Mouse (Mus musculus): ENCODE data around the gene Bpifa6. TPM values are rescaled to one million over a fixed set of nuclear protein-coding genes. Genes with fewer than 3 reads are reported as not detected.
"Not testable (repeated sequence)": the region's sequence is repeated elsewhere in the genome, so short reads cannot be mapped to it uniquely, and the experiment has no call there.

Gene Bpifa6
- total and polyA plus RNA-seq, 3 experiments, result not detected

- DNase-seq (ENCODE audit: low read depth, low spot score), result no peak
- no peak within 1 kb of the TSS for H3K27ac ChIP-seq (ENCODE audit: control insufficient read depth, low read depth, low read length)
- H3K27me3 ChIP-seq (ENCODE audit: control insufficient read depth in 1 of 2, insufficient read depth in 2 of 2, low read length in 2 of 2), result no peaks in the 10 kb centered on the region
- no peaks in the 10 kb centered on the region for H3K4me1 ChIP-seq (ENCODE audit: control insufficient read depth in 1 of 2, insufficient read depth in 2 of 2, low read length in 2 of 2)
- H3K9me3 ChIP-seq (replicated peaks; ENCODE audit: insufficient read depth, low read length), result no peaks in the 10 kb centered on the region
- H3K4me3 ChIP-seq (ENCODE audit: control insufficient read depth in 1 of 2, insufficient read depth in 1 of 2, low read depth in 2 of 2, low read length in 2 of 2), result no peak within 1 kb of the TSS
- H3K36me3 ChIP-seq (ENCODE audit: control insufficient read depth in 1 of 2, insufficient read depth in 2 of 2, low read length in 2 of 2), result no peaks in the 10 kb centered on the region
- H3K79me2 ChIP-seq (ENCODE audit: control insufficient read depth, insufficient read depth, low read length, poor library complexity), result no peaks in the 10 kb centered on the region
- TF ChIP-seq POLR2AphosphoS5 (IDR thresholded peaks at IDR 0.05; ENCODE audit: borderline replicate concordance, low read depth, low read length) (no peak), POLR2AphosphoS2 (IDR thresholded peaks at IDR 0.05; ENCODE audit: low read length) (no peak), RCOR1 (IDR thresholded peaks at IDR 0.05; ENCODE audit: low read depth, low read length) (no peak), BHLHE40 (IDR thresholded peaks at IDR 0.05; ENCODE audit: borderline replicate concordance, low read depth, low read length) (no peak), TAL1 (IDR thresholded peaks at IDR 0.05; ENCODE audit: low read length) (no peak), ZNF384 (IDR thresholded peaks at IDR 0.05; ENCODE audit: low read depth, low read length) (no peak), SIN3A (IDR thresholded peaks at IDR 0.05; ENCODE audit: low read length) (no peak), MAX (IDR thresholded peaks at IDR 0.05; ENCODE audit: low read length) (no peak), POLR2A (IDR thresholded peaks at IDR 0.05; ENCODE audit: control insufficient read depth in 1 of 2, insufficient read depth in 1 of 2, low read depth in 1 of 2, low read length in 2 of 2, poor library complexity in 1 of 2) (no peak)
- H3K9ac ChIP-seq (ENCODE audit: control insufficient read depth, low read depth, low read length, poor library complexity, severe bottlenecking), result no peak within 1 kb of the TSS
These were observed 33.2 kb downstream of the Bpifa6 start, which contains the start of gene Bpifa2 for GRCm38 (mm10) chr2:154007965-154008364. Gene Bpifa2, plus strand, starts transcription at chr2:154008265.

- DNase-seq (ENCODE audit: low read depth, low spot score), result no peak
- no peaks in the 10 kb centered on the region for H3K4me1 ChIP-seq (ENCODE audit: control insufficient read depth in 1 of 2, insufficient read depth in 2 of 2, low read length in 2 of 2)
- H3K27me3 ChIP-seq (ENCODE audit: control insufficient read depth in 1 of 2, insufficient read depth in 2 of 2, low read length in 2 of 2), result no peaks in the 10 kb centered on the region
- no peak overlapping the region for H3K9ac ChIP-seq (ENCODE audit: control insufficient read depth, low read depth, low read length, poor library complexity, severe bottlenecking)
- no peaks in the 10 kb centered on the region for H3K9me3 ChIP-seq (replicated peaks; ENCODE audit: insufficient read depth, low read length)
- H3K36me3 ChIP-seq (ENCODE audit: control insufficient read depth in 1 of 2, insufficient read depth in 2 of 2, low read length in 2 of 2), result no peaks in the 10 kb centered on the region
- no peaks in the 10 kb centered on the region for H3K79me2 ChIP-seq (ENCODE audit: control insufficient read depth, insufficient read depth, low read length, poor library complexity)
- no peak overlapping the region for H3K27ac ChIP-seq (ENCODE audit: control insufficient read depth, low read depth, low read length)
- no peak for TF ChIP-seq GABPA (IDR thresholded peaks at IDR 0.05; ENCODE audit: low read depth, low read length)
- no peak for TF ChIP-seq MEF2A (IDR thresholded peaks at IDR 0.05; ENCODE audit: extremely low read depth, insufficient replicate concordance, low read depth, low read length, poor library complexity, severe bottlenecking)
- no peak overlapping the region for H3K4me3 ChIP-seq (ENCODE audit: control insufficient read depth in 1 of 2, insufficient read depth in 1 of 2, low read depth in 2 of 2, low read length in 2 of 2)
These were observed 43.2 kb downstream of the Bpifa6 start for GRCm38 (mm10) chr2:154017990-154018389.

- H3K4me1 ChIP-seq (ENCODE audit: control insufficient read depth in 1 of 2, insufficient read depth in 2 of 2, low read length in 2 of 2); H3K27ac ChIP-seq (ENCODE audit: control insufficient read depth, low read depth, low read length); H3K4me3 ChIP-seq (ENCODE audit: control insufficient read depth in 1 of 2, insufficient read depth in 1 of 2, low read depth in 2 of 2, low read length in 2 of 2); H3K79me2 ChIP-seq (ENCODE audit: control insufficient read depth, insufficient read depth, low read length, poor library complexity); H3K9ac ChIP-seq (ENCODE audit: control insufficient read depth, low read depth, low read length, poor library complexity, severe bottlenecking); DNase-seq (ENCODE audit: low read depth, low spot score); H3K9me3 ChIP-seq (replicated peaks; ENCODE audit: insufficient read depth, low read length); H3K36me3 ChIP-seq (ENCODE audit: control insufficient read depth in 1 of 2, insufficient read depth in 2 of 2, low read length in 2 of 2); H3K27me3 ChIP-seq (ENCODE audit: control insufficient read depth in 1 of 2, insufficient read depth in 2 of 2, low read length in 2 of 2): not testable (repeated sequence)
These were observed 49.9 kb downstream of the Bpifa6 start for GRCm38 (mm10) chr2:154024676-154025075.

Data from MEL (cell line).